Mouse (Mus musculus) small intestine, adult 2 months (tissue): Measurements from ENCODE around the gene Ap1s1.

Source experiments
- CTCF ChIP-seq: fragments of 200-500 bp; IDR thresholded peaks from 2 replicates; pipeline ENCODE4 v1.5.1; 2012; ENCODE audit warnings: low read depth, mild to moderate bottlenecking, control low read depth, inconsistent platforms, low read length, moderate library complexity, mixed read lengths; ENCODE audit not compliant: insufficient replicate concordance, insufficient read length; ENCODE audit errors: extremely low read depth
- POLR2A ChIP-seq: fragments of 200-500 bp; IDR thresholded peaks from 2 replicates; pipeline ENCODE4 v1.6.1; 2012; ENCODE audit warnings: low read depth, mild to moderate bottlenecking, control low read depth, inconsistent platforms, low read length, moderate library complexity

DNA sequence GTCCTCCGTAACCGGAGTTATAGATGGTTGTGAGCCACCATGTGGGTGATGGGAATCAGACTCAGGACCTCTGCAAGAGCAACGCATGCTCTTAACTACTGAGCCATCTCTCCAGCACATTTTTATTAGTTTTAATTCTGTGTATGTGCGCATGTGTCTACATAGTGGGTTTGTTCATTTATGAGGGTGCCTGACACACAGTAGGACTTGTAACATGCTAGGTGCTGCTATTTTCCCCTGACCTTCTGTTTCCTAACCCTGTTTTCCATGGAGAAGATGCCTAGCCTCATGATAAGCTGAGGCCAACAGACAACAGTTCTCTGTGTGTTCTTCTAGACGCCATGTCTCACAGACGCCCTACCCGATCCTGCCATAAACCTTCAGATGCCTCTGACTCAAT lies 1.9 kb downstream of the Ap1s1 start:
- TF ChIP-seq CTCF (no peak), POLR2A (no peak)
